Mouse (Mus musculus) MEL (cell line): ENCODE data around the gene Cx3cr1. TPM values are rescaled to one million over a fixed set of nuclear protein-coding genes. Genes with fewer than 3 reads are reported as not detected.

Experiments
- DNase-seq: peaks from one replicate; pipeline ENCODE4 v3.0.0; 2011; ENCODE audit warnings: low read depth, low spot score
- H3K27ac ChIP-seq: 2 replicates; pipeline ENCODE4 v1.5.1; 2012; ENCODE audit warnings: low read depth, mild to moderate bottlenecking, control low read depth, low read length, moderate library complexity; ENCODE audit not compliant: control insufficient read depth
- H3K27me3 ChIP-seq, 2 experiments: fragments of 150-350 bp in 1 of 2; sonication (generic) in 1 of 2; 2 replicates each; pipeline ENCODE4 v1.6.1; 2012; ENCODE audit warnings: low read length in 2 of 2, mild to moderate bottlenecking in 2 of 2, improper control_type of control experiment in 1 of 2, moderate library complexity in 1 of 2; ENCODE audit not compliant: insufficient read depth in 2 of 2, control insufficient read depth in 1 of 2
- H3K36me3 ChIP-seq, 2 experiments: 2 replicates each; pipeline ENCODE4 v1.6.1; 2012 to 2014; ENCODE audit warnings: low read length in 2 of 2, improper control_type of control experiment in 1 of 2, inconsistent platforms in 1 of 2, mild to moderate bottlenecking in 1 of 2; ENCODE audit not compliant: insufficient read depth in 2 of 2, control insufficient read depth in 1 of 2
- H3K4me1 ChIP-seq, 2 experiments: fragments of 150-350 bp in 1 of 2; sonication (generic) in 1 of 2; 2 replicates each; pipeline ENCODE4 v1.6.1; 2012; ENCODE audit warnings: low read length in 2 of 2, improper control_type of control experiment in 1 of 2, mild to moderate bottlenecking in 1 of 2; ENCODE audit not compliant: insufficient read depth in 2 of 2, control insufficient read depth in 1 of 2
- H3K4me3 ChIP-seq, 2 experiments: fragments of 150-350 bp in 1 of 2; sonication (generic) in 1 of 2; 2 replicates each; pipeline ENCODE4 v1.5.1; 2012; ENCODE audit warnings: low read depth in 2 of 2, low read length in 2 of 2, mild to moderate bottlenecking in 2 of 2, moderate library complexity in 2 of 2, control low read depth in 1 of 2, improper control_type of control experiment in 1 of 2; ENCODE audit not compliant: control insufficient read depth in 1 of 2, insufficient read depth in 1 of 2
- H3K79me2 ChIP-seq: 2 replicates; pipeline ENCODE4 v1.6.1; 2012; ENCODE audit warnings: mild to moderate bottlenecking, low read length, moderate library complexity; ENCODE audit not compliant: control insufficient read depth, poor library complexity, insufficient read depth
- H3K9ac ChIP-seq: 2 replicates; pipeline ENCODE4 v1.6.1; 2012; ENCODE audit warnings: low read depth, mild to moderate bottlenecking, control low read depth, low read length, moderate library complexity; ENCODE audit not compliant: control insufficient read depth, poor library complexity, severe bottlenecking
- H3K9me3 ChIP-seq: fragments of 150-350 bp; sonication (generic); replicated peaks from 2 replicates; pipeline ENCODE4 v1.6.1; 2012; ENCODE audit warnings: mild to moderate bottlenecking, low read length, improper control_type of control experiment, moderate library complexity; ENCODE audit not compliant: insufficient read depth
- BHLHE40 ChIP-seq: IDR thresholded peaks from 2 replicates; pipeline ENCODE4 v1.6.1; 2012; ENCODE audit warnings: low read depth, mild to moderate bottlenecking, inconsistent platforms, low read length, improper control_type of control experiment, borderline replicate concordance
- CTCF ChIP-seq, 3 experiments: IDR thresholded peaks in 2 of 3; conservative IDR thresholded peaks in 1 of 3; 2 replicates each; pipeline ENCODE4 v1.5.1; 2011 to 2012; ENCODE audit warnings: low read length in 3 of 3, low read depth in 2 of 3, mild to moderate bottlenecking in 2 of 3, improper control_type of control experiment in 1 of 3, inconsistent platforms in 1 of 3, mixed read lengths in 1 of 3, moderate library complexity in 1 of 3; ENCODE audit not compliant: control insufficient read depth in 1 of 3, insufficient read depth in 1 of 3, poor library complexity in 1 of 3, severe bottlenecking in 1 of 3
- E2F4 ChIP-seq: IDR thresholded peaks from 2 replicates; pipeline ENCODE4 v1.6.1; 2011; ENCODE audit warnings: low read depth, low read length, improper control_type of control experiment, borderline replicate concordance
- EP300 ChIP-seq, 2 experiments: IDR thresholded peaks; 2 replicates each; pipeline ENCODE4 v1.6.1; 2011; ENCODE audit warnings: improper control_type of control experiment in 2 of 2, low read length in 2 of 2, low read depth in 1 of 2, mild to moderate bottlenecking in 1 of 2
- HCFC1 ChIP-seq: IDR thresholded peaks from 2 replicates; pipeline ENCODE4 v1.6.1; 2012; ENCODE audit warnings: low read depth, mild to moderate bottlenecking, inconsistent platforms, low read length, improper control_type of control experiment, moderate library complexity
- MAFK ChIP-seq: IDR thresholded peaks from 2 replicates; pipeline ENCODE4 v1.6.1; 2011; ENCODE audit warnings: low read depth, mild to moderate bottlenecking, low read length, improper control_type of control experiment, borderline replicate concordance
- MEF2A ChIP-seq: IDR thresholded peaks from 2 replicates; pipeline ENCODE4 v1.6.1; 2014; ENCODE audit warnings: low read depth, mild to moderate bottlenecking, inconsistent platforms, low read length, improper control_type of control experiment; ENCODE audit not compliant: poor library complexity, insufficient replicate concordance, severe bottlenecking; ENCODE audit errors: extremely low read depth
- MYB ChIP-seq: IDR thresholded peaks from 2 replicates; pipeline ENCODE4 v1.6.1; 2011; ENCODE audit warnings: mild to moderate bottlenecking, low read depth, low read length, improper control_type of control experiment
- NRF1 ChIP-seq: IDR thresholded peaks from 2 replicates; pipeline ENCODE4 v1.6.1; 2014; ENCODE audit warnings: low read depth, mild to moderate bottlenecking, inconsistent platforms, low read length, improper control_type of control experiment, moderate library complexity; ENCODE audit not compliant: poor library complexity, insufficient read depth, severe bottlenecking
- SMC3 ChIP-seq: IDR thresholded peaks from 2 replicates; pipeline ENCODE4 v1.6.1; 2011; ENCODE audit warnings: low read depth, low read length, improper control_type of control experiment
- TAL1 ChIP-seq: IDR thresholded peaks from 2 replicates; pipeline ENCODE4 v1.6.1; 2012; ENCODE audit warnings: mild to moderate bottlenecking, inconsistent platforms, low read length, moderate library complexity, mixed read lengths
- TBP ChIP-seq: IDR thresholded peaks from 2 replicates; pipeline ENCODE4 v1.8.0; 2011; ENCODE audit warnings: low read depth, low read length, improper control_type of control experiment
- TCF12 ChIP-seq: IDR thresholded peaks from 2 replicates; pipeline ENCODE4 v1.6.1; 2014; ENCODE audit warnings: low read depth, mild to moderate bottlenecking, inconsistent platforms, low read length, improper control_type of control experiment, moderate library complexity
- USF1 ChIP-seq: IDR thresholded peaks from 2 replicates; pipeline ENCODE4 v1.6.1; 2014; ENCODE audit warnings: low read depth, mild to moderate bottlenecking, inconsistent platforms, low read length, improper control_type of control experiment, moderate library complexity
- USF2 ChIP-seq, 2 experiments: IDR thresholded peaks; 2 replicates each; pipeline ENCODE4 v1.6.1; 2011 to 2012; ENCODE audit warnings: improper control_type of control experiment in 2 of 2, low read length in 2 of 2, borderline replicate concordance in 1 of 2, inconsistent platforms in 1 of 2, low read depth in 1 of 2, mild to moderate bottlenecking in 1 of 2; ENCODE audit not compliant: insufficient read depth in 1 of 2
- polyA plus RNA-seq, 2 experiments: library from polyadenylated mRNA; stranded (reverse) in 1 of 2; unstranded in 1 of 2; fragments of >175 nt in 1 of 2; fragments of >200 nt in 1 of 2; gene quantifications; 2 replicates each; pipeline versions ENCODE4 v1.2.1 to v1.2.4; 2012; ENCODE audit warnings: low replicate concordance in 2 of 2, low read depth in 1 of 2; ENCODE audit not compliant: insufficient read length in 2 of 2, insufficient read depth in 1 of 2, missing spikeins in 1 of 2
- total RNA-seq: library from RNA; depleted of rRNA; stranded (reverse); fragments of 300-350 nt; gene quantifications from 2 replicates; pipeline ENCODE4 v1.2.3, GENCODE M21; 2012

The Cx3cr1 gene
- total and polyA plus RNA-seq, 3 experiments: not detected

DNA sequence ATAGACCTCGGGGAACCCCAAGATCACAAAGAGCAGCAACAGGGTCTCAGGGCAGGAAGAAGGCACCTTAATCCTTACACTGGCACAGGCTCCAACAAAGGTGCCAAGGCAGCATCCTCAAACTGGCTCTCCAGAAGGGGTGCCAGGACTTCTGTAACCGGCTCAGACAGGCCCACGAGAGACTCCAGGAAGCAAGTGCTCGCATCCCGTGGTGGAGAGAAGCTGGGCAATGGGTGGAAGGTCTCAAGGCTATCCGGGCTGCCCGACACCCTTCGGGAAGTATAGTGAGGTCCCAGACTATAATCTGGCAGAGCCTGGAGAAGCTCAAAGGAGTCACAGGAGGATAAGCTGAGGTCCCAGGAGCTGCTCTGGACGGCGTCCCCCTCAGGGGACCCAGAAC is 97.5 kb downstream of the Cx3cr1 start:
- H3K9me3 ChIP-seq: no peaks in the 10 kb centered on the region
- no peak overlapping the region for H3K27ac ChIP-seq
- peaks cover 6 to 9% of the 10 kb centered on the region in 2 experiments for H3K36me3 ChIP-seq
- H3K79me2 ChIP-seq: no peaks in the 10 kb centered on the region
- DNase-seq: no peak
- no peak for TF ChIP-seq NRF1
- H3K27me3 ChIP-seq: no peaks in the 10 kb centered on the region
- H3K4me3 ChIP-seq: no peak overlapping the region
- H3K9ac ChIP-seq: no peak overlapping the region
- H3K4me1 ChIP-seq: peaks cover 6 to 7% of the 10 kb centered on the region in 2 experiments

DNA sequence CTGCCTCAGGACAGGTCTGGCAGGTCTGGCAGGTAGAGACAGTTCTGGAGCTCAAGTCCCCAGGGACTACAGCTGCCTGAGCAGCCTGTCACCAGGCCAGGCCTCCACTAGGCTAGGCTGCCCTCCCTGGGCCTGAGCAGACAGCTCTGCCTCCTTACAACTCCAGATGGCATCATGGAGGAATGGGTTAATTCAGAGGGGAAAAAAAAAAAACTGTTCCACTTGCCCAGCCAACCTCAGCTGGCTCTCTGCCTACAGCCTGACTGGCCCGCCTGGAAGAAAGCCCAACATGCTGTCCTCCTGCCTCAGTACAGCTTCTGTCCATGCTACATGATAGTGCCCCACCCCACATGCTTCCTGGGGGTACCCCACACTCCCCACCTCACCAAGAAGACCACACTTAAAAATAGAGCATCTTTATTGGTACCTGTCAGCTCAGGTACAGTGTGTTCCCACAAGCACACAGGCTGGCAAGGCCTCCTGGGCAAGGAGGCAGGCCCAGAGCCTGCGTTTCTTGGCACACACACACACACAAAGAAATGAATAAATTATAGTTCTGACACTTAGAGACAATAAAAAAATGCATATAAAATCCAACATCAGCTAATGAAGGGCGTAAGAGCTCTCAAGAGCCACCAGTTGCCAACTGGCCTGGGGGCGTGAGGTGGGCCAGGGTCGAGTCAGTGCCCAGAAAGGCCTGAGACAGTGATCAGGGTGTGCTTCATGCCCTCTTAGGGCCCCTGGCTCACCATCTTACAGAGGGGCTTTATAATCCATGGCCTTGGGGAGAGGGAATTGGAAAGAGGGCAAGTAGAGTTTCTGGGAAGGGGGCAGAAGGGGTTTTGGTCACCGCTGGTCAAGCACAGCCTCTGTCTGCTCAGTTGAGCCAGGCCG is 98.7 kb downstream of the Cx3cr1 start:
- TF ChIP-seq TCF12: no peak
- TF ChIP-seq USF1: no peak
- TF ChIP-seq USF2 (IDR thresholded peaks at IDR 0.05; ENCODE audit: borderline replicate concordance in 1 of 2, insufficient read depth in 1 of 2, low read depth in 1 of 2, low read length in 2 of 2): no peak
- no peak for TF ChIP-seq TBP
- no peak for TF ChIP-seq MYB
- no peak for TF ChIP-seq MEF2A
- TF ChIP-seq BHLHE40: no peak
- TF ChIP-seq MAFK: no peak
- no peak for TF ChIP-seq E2F4
- no peak for TF ChIP-seq TAL1
- no peak for TF ChIP-seq EP300 (IDR thresholded peaks at IDR 0.05; ENCODE audit: low read depth in 1 of 2, low read length in 2 of 2)
- no peaks in the 10 kb centered on the region for H3K9me3 ChIP-seq
- H3K4me3 ChIP-seq: no peak overlapping the region
- H3K27ac ChIP-seq: no peak overlapping the region
- H3K9ac ChIP-seq: no peak overlapping the region
- H3K4me1 ChIP-seq: no peaks in the 10 kb centered on the region
- no peak for DNase-seq
- no peaks in the 10 kb centered on the region for H3K27me3 ChIP-seq
- no peaks in the 10 kb centered on the region for H3K79me2 ChIP-seq
- H3K36me3 ChIP-seq: peaks cover 0 to 6% of the 10 kb centered on the region in 2 experiments; a peak in 2 of 4 replicates

DNA sequence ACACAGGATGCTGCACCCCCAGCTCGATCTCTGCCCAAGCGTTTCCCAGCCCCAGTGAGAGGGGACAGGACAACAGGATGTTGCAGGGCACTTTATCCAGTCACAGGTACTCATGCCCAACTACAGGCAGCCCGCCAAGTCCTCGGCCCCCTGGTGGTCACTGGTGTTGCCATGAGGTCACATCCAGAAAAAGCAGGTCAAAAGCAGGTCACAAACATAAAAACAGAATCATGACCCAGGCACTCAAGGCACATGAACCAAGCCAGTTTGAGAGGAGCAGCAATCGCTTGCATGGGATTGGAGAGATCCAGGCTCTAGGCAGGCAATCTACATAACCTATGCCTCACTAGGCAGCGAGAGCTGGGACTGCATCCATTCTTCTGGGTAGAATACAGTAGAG is 99.5 kb downstream of the Cx3cr1 start:
- Histone ChIP-seq H3K27ac (no peak overlapping the region), H3K36me3 (peaks cover 0 to 2% of the 10 kb centered on the region in 2 experiments; a peak in 1 of 4 replicates), H3K4me1 (no peaks in the 10 kb centered on the region), H3K4me3 (no peak overlapping the region), H3K27me3 (no peaks in the 10 kb centered on the region), H3K9me3 (no peaks in the 10 kb centered on the region), H3K9ac (no peak overlapping the region), H3K79me2 (no peaks in the 10 kb centered on the region)
- TF ChIP-seq NRF1 (no peak), CTCF (IDR thresholded peaks at IDR 0.05 in 2 of 3, conservative IDR thresholded peaks at IDR 0.05 in 1 of 3; ENCODE audit: control insufficient read depth in 1 of 3, insufficient read depth in 1 of 3, low read depth in 2 of 3, low read length in 3 of 3, poor library complexity in 1 of 3, severe bottlenecking in 1 of 3) (peak; percentile 27 to 51 (median 37)), HCFC1 (no peak), SMC3 (peak; percentile 21; the same call in 1 of the 2 replicates)
- no peak for DNase-seq
